Mouse (Mus musculus) layer of hippocampus, postnatal 36 days (tissue): ENCODE measurements at regions not wholly inside any gene's neighbourhood (a gene's known extent, or its start where the extent isn't known, plus 50 kb on each side); places are given as distances from the start of the nearest gene placed in this dataset.

Experiments used
- DNase-seq, 2 experiments: peaks; one replicate each; pipeline ENCODE4 v3.0.0; 2022

- no peak for DNase-seq
These were observed 57.5 kb upstream of the Igf1r start for GRCm38 (mm10) chr7:67895166-67895565.

GRCm38 (mm10) chr7:67892917-67893316, 59.7 kb upstream of the Igf1r start:
- no peak for DNase-seq

- DNase-seq, result no peak
These were observed 69.6 kb upstream of the Igf1r start for GRCm38 (mm10) chr7:67883040-67883439.

- DNase-seq, result peak; percentile 4 to 11
These were observed 70.0 kb upstream of the Igf1r start for GRCm38 (mm10) chr7:67882606-67883005.

GRCm38 (mm10) chr7:67878226-67878625, 74.4 kb upstream of the Igf1r start:
- DNase-seq, result no peak

- no peak for DNase-seq
These were observed 75.0 kb upstream of the Igf1r start for GRCm38 (mm10) chr7:67877587-67877986.

GRCm38 (mm10) chr7:67854080-67855022, 94.8 kb upstream of the Synm start:
- no peak for DNase-seq

- DNase-seq, result no peak
These were observed 93.3 kb upstream of the Synm start for GRCm38 (mm10) chr7:67852859-67853258.

- no peak for DNase-seq
These were observed 89.9 kb upstream of the Synm start for GRCm38 (mm10) chr7:67849509-67849862.

GRCm38 (mm10) chr7:67848589-67849508, 89.3 kb upstream of the Synm start:
- DNase-seq, result peak; percentile 57 to 69

- DNase-seq, result no peak
These were observed 87.3 kb upstream of the Synm start for GRCm38 (mm10) chr7:67846796-67847195.

GRCm38 (mm10) chr7:67836984-67837383, 77.4 kb upstream of the Synm start:
- no peak for DNase-seq

GRCm38 (mm10) chr7:67836117-67836949, 76.8 kb upstream of the Synm start:
- DNase-seq, result no peak

- no peak for DNase-seq
These were observed 72.2 kb upstream of the Synm start for GRCm38 (mm10) chr7:67831738-67832137.

- DNase-seq, result no peak
These were observed 67.8 kb upstream of the Synm start for GRCm38 (mm10) chr7:67827386-67827785.

- DNase-seq, result no peak
These were observed 67.4 kb upstream of the Synm start for GRCm38 (mm10) chr7:67826936-67827335.

- DNase-seq, result no peak
These were observed 66.8 kb upstream of the Synm start for GRCm38 (mm10) chr7:67826368-67826767.

GRCm38 (mm10) chr7:67825636-67826280, 66.2 kb upstream of the Synm start:
- no peak for DNase-seq

- DNase-seq, result no peak
These were observed 64.6 kb upstream of the Synm start for GRCm38 (mm10) chr7:67823943-67824645.

- no peak for DNase-seq
These were observed 60.0 kb upstream of the Synm start for GRCm38 (mm10) chr7:67819551-67819950.

- DNase-seq, result no peak
These were observed 58.0 kb upstream of the Synm start for GRCm38 (mm10) chr7:67817556-67817955.
